Mouse (Mus musculus): ENCODE measurements around the gene Ahrr.

Gene Ahrr

DNA sequence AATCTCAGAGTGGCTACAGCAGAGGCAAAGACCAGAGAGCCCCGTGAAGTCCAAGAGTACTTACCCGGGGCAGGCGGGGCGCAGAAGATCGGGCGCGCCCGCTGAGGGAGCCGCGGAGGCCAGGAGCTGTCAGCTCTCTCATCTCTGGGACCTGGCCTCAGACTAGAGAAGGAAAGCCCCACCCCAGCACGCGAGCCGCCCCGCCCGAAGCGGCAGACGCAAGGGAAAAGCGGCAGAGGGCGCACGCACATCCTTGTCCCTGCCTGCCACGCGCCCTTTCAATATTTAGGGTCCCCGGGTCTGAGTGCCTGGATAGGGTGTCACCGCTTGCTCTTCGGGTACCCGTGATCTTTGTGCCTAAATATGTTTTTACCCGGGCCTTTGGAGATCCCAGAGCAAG is at the start of gene Ahrr:
TSS of gene Ahrr (minus strand) at position 165 of the 400 bp plus-strand sequence.
- DNase-seq (ENCODE audit: low read depth in 1 of 2, low spot score in 2 of 2) = peak in 1 of 2 experiments; percentile 1

DNA sequence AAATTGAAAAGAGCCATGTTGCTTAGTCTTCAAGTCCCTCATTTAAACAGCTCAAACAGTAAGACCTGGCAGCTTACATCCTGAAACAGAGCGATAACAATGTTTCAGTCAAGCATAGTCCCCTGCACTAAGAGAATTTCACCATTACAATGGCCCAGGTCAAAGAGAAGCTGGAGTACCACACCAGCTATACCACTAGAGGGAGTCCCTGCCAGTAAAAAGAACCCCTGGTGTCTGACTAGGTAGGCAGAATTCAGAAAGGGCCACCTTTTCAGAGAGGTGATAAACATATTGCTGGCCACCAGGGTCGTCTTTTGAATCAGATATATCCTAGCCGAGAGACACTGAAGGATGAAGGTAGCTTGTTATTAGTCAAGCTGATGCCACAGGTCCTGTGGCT is 48.9 kb upstream of the Ahrr start:
- DNase-seq (ENCODE audit: low read depth in 1 of 2, low spot score in 2 of 2) = peak in 1 of 2 experiments; percentile 4

DNA sequence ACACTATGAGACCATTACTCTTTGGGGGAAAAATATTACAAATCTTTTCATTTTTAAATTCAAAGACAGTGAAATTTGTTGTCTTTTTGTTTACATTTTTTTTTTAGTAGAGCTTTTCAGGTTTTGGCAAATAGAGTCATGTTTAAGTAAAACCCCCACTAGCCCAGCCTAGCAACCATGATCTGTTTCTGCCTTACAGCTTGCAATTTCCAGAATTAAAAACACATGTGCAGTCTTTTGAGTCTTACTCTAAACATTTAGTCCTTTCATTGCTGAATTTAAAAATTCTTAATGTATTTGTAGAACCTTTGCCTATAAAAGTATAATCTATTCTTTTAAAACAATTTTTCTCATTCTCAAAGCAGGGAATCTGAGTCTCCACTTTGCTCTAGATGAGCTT is 37.2 kb upstream of the Ahrr start:
- DNase-seq (ENCODE audit: low read depth in 1 of 2, low spot score in 2 of 2) = no peak

DNA sequence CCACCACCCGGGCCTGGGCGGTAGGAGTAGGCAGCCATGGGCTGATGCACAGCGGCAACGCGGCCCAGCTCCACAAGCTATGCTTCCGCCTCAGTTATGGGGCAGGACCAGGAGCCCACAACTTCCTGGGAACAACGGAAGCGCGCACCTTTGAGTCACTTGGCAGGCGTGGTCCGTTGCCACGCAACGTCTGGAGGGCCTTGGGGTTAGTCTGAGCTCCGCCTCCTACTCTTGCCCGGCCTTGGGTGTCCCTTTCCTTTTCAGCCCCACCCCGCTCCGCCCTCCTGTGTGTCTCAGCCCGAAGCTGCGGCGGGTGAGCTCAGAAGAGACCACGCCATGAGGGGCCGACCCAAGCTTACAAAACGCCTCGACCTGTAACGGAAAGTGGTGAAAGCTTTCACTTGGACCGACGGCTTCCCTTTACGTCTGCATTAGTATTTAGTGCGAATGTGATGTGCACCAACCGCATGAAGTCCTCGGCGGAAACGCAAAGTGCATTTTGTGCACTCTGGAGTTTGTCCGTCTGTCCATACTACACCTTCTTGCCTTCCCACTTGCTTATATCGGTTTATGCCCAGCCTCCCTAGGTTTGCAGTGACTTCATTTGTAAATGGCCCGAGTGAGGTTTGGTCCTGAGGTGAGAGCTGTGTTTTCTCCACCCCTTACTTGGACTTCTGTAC is 25.2 kb upstream of the Ahrr start, which contains the start of gene Pdcd6:
TSS of gene Pdcd6 (minus strand) at position 411 of the 680 bp plus-strand sequence.
- peak; percentile 70 to 79 for DNase-seq (ENCODE audit: low read depth in 1 of 2, low spot score in 2 of 2)

DNA sequence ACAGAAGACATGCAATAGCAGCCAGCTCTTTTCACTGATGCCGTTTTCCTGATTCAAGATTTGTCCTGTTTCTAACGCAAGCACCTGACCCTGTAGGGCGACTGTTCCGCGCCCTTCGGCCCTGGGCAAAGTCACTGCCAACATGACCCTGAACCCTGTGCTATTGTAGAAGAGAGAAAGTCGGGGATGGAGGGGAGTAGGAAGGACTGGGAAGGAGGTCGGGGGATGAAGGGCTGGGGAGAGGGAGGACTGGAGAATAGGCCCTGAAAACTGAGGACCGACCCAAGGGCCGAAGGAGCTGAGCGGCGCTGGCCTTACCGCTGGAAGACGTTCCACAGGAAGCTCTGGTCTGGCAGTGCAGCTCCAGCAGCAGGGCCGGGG is 24.6 kb upstream of the Ahrr start:
- DNase-seq (ENCODE audit: low read depth in 1 of 2, low spot score in 2 of 2) = no peak

DNA sequence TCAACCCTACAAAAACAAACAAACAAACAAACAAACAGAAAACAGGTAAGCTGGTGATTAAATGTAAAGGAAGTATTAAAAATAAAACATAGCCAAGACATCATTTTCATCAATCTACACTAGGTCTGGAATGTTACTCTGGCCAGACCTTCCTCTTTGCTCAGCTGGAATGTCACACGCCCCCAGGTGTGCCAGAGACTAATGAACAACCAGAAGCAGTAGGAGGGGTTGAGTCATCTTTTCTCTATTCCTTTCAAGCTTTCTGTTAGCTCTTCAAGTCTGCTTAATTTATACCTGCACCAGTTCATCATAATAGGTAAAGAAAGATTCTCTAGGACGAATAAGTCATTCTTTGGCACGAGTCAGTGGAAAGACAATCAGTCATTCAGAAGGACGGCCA is 24.3 kb upstream of the Ahrr start:
- DNase-seq (ENCODE audit: low read depth in 1 of 2, low spot score in 2 of 2) = no peak

DNA sequence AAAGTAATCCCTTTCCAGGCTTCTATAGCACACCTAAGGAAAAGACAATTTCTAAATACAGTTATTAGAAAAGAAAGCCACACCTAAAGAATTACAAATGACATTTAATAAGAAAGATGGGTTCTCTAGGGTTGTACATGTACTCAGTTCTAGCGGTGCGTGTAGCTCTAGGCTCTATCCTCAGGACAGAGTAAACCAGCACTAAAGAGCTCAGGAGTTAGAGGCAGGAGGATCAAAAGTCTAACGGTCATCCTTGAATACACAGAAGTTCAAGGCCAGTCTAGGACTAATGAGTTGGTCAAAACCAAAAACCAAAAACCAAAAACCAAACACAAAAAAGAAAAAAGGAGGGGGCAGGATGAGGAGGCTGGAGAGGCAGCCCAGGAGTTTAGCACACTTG is 22.5 kb upstream of the Ahrr start:
- no peak for DNase-seq (ENCODE audit: low read depth in 1 of 2, low spot score in 2 of 2)

DNA sequence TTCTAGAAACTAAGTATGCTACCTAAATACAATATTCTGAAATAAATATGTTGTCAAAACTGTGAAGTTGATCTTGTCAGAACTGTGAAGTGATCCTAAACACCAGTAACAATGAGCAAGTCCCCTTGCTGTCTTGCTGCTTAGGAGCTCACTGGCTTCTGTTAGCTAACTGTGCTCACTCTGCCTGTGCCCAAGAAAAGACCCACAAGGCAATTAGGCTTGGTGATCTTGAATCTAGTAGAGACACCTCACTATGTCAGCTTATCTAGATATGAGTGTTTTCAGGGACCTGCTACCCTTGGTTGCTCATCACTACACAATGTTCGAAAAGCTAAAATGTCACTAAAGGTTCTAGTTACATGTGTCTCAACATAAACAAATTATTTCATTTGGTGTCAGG is 13.6 kb upstream of the Ahrr start:
- DNase-seq (ENCODE audit: low read depth in 1 of 2, low spot score in 2 of 2) = no peak

DNA sequence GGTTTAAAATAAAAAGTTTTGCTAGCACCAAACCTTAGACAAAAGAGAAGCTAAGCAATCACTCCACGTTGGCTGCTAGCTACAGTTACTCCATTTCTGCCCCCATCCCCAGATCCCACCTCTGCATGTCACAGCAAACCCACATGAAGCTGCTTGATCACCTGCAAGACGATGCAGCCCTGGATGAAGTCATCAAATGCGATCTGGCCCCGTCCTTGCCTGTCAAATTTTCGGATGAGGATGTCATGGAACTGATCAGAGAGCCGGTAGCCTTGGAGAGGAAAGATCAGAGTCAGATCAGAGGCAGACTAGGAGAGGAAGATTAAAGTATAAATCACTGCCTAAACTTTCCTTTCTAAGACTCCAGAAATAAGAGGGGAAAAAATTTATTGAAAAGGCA is 13.2 kb upstream of the Ahrr start:
- no peak for DNase-seq (ENCODE audit: low read depth in 1 of 2, low spot score in 2 of 2)

DNA sequence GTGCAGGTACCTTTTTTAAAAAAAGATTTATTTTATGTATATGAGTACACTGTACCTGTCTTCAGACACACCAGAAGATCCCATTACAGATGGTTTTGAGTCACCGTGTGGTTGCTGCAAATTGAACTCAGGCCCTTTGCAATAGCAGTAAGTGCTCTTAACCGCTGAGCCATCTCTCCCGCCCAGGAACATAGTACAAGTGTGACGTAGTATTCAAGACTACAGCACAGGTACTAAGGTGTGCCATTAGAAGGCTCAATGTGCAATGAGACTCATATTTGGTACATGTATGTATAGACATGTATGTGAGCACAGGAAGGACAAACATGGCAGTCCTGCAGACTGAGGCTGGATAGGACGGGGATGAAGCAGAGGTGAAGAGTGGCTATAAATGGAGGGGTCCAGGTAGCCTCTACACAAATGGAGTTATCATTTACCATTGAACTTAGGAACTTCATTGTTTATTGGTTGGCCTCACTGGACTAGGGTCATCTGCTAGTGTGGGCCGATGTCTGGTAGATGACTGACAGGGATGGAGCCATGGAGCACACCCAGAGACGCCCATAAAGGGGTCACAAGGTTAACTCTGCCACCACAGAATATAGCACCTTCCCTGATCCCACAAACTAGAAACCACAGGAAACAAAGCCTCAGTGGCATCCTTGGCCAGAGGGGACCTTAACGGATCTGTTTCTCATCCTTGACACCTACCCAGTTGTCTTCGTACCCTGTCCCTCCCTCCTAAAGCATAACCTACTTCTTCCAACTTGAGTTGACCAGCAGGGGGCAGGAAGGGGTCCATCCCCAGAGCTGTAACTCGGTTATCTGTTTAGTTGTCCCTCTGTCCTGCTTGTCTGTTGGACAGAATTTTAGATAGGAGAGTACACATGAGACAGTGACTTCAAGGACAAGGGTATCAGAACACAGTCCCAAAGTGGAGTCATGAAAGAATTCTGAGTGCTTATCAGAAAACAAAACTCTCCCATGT is 10.2 kb upstream of the Ahrr start:
- no peak for DNase-seq (ENCODE audit: low read depth in 1 of 2, low spot score in 2 of 2)

DNA sequence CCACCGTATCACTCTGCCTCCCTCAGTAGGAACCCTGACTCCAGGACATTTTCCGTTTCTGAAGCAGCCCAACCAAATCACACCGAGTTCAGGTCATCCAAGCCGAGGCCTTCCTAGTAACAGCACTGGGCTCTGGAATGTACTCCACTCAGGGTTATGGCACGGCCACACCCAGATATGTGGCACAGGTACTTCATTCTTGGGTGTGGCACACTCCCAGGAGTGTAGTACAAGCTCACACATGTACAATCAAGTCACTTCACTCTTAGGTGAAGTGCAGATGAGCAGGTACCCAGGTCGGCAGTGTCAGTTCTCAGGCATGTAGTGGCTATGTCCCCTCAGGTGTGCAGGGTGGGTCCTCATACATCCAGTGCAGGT is 9.5 kb upstream of the Ahrr start:
- DNase-seq (ENCODE audit: low read depth in 1 of 2, low spot score in 2 of 2) = no peak

DNA sequence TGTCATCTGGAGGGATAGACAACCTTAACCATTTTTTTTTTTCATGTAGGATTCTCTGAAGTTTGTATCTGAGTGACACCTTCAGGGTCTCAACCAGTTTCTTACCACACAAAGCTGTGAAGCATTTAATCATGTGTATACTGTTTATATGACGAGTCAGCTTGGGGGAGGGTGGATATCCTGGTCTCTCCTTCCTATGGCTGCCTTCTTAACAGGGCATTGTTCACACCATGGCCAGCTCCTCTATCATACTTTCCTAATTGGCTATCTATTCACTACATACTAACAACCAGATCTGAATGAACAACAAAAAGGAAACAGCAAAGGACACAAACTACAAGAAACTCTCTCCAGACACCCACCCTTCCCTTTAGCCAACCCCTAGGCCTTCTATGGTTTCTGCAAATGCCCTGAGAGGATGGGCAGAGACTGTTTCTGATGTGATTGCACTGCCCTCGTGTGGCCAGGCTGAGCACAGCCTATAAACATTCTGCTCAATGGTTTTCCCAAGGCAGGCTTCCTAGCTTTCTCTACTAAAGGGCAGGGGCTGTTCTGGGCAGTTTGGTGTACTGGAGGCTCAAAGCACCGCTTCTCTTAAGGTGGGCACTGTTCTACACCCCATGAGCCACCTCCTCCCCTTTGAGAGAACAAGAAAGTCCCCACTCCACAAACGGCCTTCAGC is 8.9 kb upstream of the Ahrr start:
- peak; percentile 2 to 29 for DNase-seq (ENCODE audit: low read depth in 1 of 2, low spot score in 2 of 2)

DNA sequence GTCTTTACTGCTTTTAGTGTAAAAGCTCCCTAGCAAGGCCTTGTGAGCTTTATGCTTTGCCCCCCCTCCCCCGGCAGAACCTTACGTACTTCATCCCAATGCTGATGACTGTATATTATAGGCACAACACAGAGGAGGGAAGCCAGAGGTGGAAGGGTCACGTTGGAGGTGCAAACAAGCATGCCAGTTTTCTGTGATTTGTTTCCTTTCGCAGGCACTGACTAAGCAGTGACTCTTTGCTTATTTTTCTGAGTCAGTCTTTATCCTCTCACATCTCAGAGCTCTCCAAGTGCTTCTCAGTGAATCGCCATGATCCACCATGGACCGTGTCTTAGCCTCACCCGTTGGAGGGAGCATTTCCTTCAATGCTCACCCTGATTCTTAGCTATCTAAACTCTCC is 4.2 kb upstream of the Ahrr start:
- no peak for DNase-seq (ENCODE audit: low read depth in 1 of 2, low spot score in 2 of 2)

DNA sequence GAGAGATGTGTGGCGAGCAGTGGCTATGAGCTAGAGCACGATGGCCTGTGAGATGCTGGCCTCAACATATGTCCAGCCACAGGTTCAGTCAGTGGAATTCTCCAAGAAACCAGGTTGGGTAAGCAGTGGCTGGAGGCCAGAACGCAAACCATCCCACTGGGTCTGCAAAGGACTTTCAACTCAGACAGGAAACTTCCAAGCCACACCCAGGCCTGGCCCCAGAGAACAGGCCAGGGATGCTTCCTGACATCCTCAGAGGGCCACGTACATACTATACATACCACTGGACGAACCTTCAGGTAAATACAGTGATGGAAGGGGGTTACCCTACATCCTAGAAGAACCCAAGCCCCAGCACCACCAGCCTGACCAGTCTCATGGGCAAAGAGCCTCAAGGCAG is 2.5 kb downstream of the Ahrr start:
- no peak for DNase-seq (ENCODE audit: low read depth in 1 of 2, low spot score in 2 of 2)

DNA sequence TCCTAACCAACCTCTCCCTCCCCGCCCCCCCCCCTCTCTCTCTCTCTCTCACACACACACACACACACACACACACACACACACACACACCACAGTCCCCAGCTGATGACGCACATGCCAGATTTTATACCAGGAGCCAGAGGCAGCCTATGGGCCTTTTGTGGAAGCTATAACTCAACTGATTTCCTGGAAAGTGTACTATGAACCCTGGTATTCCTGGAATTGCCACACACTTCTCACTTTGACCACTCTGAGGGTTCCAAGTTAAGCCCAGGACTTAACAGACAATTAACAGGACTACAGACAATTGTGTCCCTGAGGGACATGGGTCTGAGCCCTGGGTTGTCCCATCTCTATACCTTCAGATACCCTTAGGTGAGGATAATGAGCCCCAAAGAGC is 9.8 kb downstream of the Ahrr start:
- DNase-seq (ENCODE audit: low read depth in 1 of 2, low spot score in 2 of 2) = no peak

DNA sequence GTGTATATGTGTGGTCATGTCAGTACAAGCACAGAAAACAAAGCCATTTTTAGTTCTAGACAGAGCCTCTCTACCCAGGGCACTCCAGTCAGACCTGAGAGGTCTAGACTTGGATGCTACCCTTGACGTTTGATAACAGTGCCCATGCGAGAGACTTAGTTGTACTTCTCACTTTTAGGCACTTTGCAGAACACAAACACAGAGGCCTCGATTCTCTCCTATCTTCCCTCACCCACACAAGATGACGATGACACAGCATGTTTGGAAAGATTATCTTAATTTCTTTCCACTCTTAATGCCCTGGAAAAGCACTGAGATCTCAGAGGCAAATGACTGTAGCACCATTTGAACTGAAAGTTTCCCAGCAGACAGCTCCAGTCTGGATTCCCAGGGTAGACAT is 16.4 kb downstream of the Ahrr start:
- no peak for DNase-seq (ENCODE audit: low read depth in 1 of 2, low spot score in 2 of 2)

DNA sequence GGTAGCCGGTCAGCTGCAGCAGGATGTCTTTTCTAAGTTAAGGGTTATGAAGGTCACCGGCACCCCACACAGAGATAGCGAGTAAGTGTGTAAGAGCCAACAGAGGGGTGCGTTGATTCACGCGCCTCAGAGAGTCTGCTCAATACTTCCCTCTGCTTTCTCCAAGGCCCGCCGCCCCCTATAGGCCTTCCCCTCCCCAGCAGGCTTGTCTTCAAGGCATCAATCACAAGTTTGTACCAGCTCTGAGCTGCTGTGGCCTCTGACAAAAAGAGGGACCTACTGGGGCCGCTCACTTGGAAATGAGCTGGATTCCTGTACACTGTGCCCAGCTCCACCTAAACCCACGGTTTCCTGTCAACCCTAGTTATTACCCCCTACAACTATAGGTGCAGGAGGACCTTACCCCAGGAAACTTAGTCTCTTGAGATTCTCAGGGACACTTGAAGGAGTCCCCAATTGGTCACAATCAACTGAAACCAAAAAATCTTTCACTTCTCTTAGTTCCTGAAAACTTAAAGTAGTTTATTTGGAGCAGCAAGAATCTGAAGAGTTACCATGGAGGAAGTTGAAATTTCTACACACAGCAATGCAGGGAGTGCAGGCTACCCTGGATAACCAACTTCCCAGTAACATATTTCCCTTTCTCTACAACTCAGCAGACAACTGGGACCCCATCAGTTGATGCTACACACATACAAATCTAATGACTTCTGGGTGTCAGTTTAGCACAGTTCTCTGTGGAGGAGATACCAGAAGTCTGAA is 31.7 kb downstream of the Ahrr start:
- DNase-seq (ENCODE audit: low read depth in 1 of 2, low spot score in 2 of 2) = peak; percentile 13 to 49

DNA sequence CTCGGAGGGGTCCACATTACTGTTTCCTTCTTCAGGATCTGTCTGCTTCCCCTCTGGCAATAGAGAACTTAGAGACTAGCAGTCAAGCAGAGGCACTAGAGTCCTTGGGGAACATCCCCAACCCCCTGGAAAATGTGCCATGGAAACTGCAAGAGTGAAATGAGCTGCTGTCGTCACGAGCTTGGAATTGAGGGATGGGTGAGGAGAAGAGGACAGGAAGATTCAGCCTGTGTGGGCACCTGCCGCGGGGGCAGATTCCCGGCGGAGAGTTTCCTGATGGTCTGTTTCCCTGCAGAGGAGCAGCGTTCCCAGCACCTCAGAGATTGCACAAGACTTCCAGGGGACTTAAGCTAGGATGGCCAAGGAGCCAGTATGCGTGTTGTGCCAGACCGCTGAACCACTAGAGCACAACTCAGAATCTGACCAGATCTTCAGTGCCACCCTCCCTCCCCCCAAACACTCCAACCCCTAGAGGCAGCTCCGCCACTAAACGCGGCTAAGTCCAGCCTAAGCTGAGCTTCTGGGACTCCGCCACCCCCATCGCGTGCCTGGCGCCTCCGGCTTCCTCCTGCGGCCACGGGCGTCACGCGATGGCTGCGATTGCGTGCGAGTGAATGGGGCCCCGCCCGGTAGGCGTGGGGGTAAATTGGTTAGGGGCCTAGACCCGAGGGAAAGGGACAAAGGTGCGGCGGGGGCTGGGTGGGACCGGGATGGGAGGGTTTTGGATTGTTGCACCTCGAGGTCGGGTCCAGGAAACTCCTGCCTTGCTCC is 32.5 kb downstream of the Ahrr start:
- DNase-seq (ENCODE audit: low read depth in 1 of 2, low spot score in 2 of 2) = peak; percentile 64 to 84

DNA sequence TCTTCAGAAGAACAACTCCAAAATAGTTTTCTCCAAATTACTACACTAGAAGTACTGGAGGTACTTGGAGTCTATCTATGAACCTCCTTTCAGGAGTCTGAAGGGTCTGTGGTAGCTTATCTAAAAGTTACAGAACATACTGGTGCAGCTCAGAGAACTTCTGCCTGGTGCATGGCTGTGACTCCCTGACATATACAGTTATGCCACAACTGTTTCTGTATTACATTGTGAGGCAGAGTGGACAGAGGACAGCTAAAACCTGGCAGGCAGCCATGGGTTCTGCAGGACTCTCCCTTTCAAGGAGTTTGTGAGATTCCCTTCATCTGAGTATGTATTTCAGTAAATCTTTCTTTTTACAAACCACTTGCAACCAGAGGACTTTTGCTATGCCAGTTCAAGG is 45.6 kb downstream of the Ahrr start:
- no peak for DNase-seq (ENCODE audit: low read depth in 1 of 2, low spot score in 2 of 2)

DNA sequence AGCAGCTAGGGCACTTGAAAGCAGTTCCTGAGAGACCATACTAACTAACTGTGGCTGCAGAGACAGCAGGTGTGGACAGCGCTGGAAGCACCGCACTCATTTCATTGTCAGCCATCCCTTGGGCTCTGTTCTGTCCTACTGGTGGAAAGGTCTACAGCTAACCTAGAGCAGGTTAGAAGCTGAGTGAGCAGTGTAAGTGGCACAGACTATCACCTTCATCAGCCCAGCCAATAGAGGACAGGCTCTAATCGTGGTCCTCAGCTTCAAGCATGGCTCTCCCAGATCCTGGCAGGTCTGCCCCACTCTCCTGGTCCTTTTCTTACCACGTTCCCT is 46.3 kb downstream of the Ahrr start:
- no peak for DNase-seq (ENCODE audit: low read depth in 1 of 2, low spot score in 2 of 2)

All from monocyte, adult 2 months (primary cell).